Comparison of ENCODE assay signal across 18 mouse cellular contexts in genomic region chr7:63209501-63209900, GRCm38 (mm10). TPM values are rescaled to one million over a fixed set of nuclear protein-coding genes. Genes with fewer than 3 reads are reported as not detected.
A peak's percentile ranks its signal among the peaks of the same experiment; 100 is the strongest.
DNase-seq lines count a peak whose midpoint lies in the region; ATAC-seq and TF ChIP-seq lines count a peak whose summit lies in the region.
"Had no signal": no experiment of that assay in that cellular context is flagged by ENCODE, and none has a peak within 500 bp of the region (broad histone marks: within the 10 kb centered on the region; RNA-seq: fewer than 3 reads in every experiment).

No protein-coding gene starts in this region.

- peak; percentile 24 for DNase-seq in forebrain, embryonic 14.5 days (ENCODE audit: low spot score)
- DNase-seq in layer of hippocampus, adult 2 months (ENCODE audit: low spot score in 2 of 2): no peak
- DNase-seq in layer of hippocampus, postnatal 36 days: no peak
- peak; percentile 18 for DNase-seq in R1 (ENCODE audit: low read depth, low spot score)
- DNase-seq in retina, embryonic 14.5 days (ENCODE audit: low spot score): peak; percentile 26
- no peak for DNase-seq in liver
- DNase-seq: B cell, adult 2 months; cerebellum, adult 8-10 months; gastrocnemius, postnatal 14 days; heart, adult 2 months; kidney, postnatal 25 days; lung, adult 2 months; right cerebral cortex, adult 18-20 months had no signal

- no peaks in the 10 kb centered on the region for H3K27me3 ChIP-seq in forebrain, embryonic 14.5 days (replicated peaks; ENCODE audit: control insufficient read depth, insufficient read depth, low read length)
- peaks cover 10% of the 10 kb centered on the region; the same call in 1 of the 2 replicates for H3K27me3 ChIP-seq in forebrain, embryonic 12.5 days

- WGBS in forebrain, embryonic 14.5 days: 26% methylated on average over 4 of the region's 4 CpGs
- 23% methylated on average over 4 of the region's 4 CpGs for WGBS in forebrain, embryonic 12.5 days

- H3K4me2 ChIP-seq in forebrain, embryonic 14.5 days (ENCODE audit: low read length): no peak overlapping the region
- H3K4me2 ChIP-seq in forebrain, embryonic 12.5 days: no peak overlapping the region
- H3K4me2 ChIP-seq: midbrain, embryonic 15.5 days had no signal

- no peaks in the 10 kb centered on the region for H3K9me3 ChIP-seq in forebrain, embryonic 14.5 days (replicated peaks; ENCODE audit: control insufficient read depth, low read length)
- H3K9me3 ChIP-seq in forebrain, embryonic 12.5 days: no peaks in the 10 kb centered on the region
- H3K9me3 ChIP-seq: midbrain, embryonic 15.5 days had no signal

- peaks cover 6% of the 10 kb centered on the region; the same call in 1 of the 2 replicates for H3K4me1 ChIP-seq in forebrain, embryonic 14.5 days (ENCODE audit: control insufficient read depth, insufficient read depth, low read length)
- peaks cover 8% of the 10 kb centered on the region; the same call in 1 of the 2 replicates for H3K4me1 ChIP-seq in forebrain, embryonic 12.5 days

- H3K27ac ChIP-seq in forebrain, embryonic 14.5 days (ENCODE audit: low read depth, low read length): no peak overlapping the region
- H3K27ac ChIP-seq in forebrain, embryonic 12.5 days: no peak overlapping the region
- no peak overlapping the region for H3K27ac ChIP-seq in layer of hippocampus, adult 2 months
- H3K27ac ChIP-seq: heart, adult 2 months; macrophage; midbrain, embryonic 15.5 days had no signal

- no peaks in the 10 kb centered on the region for H3K36me3 ChIP-seq in forebrain, embryonic 14.5 days (ENCODE audit: control insufficient read depth, insufficient read depth, low read length)
- no peaks in the 10 kb centered on the region for H3K36me3 ChIP-seq in forebrain, embryonic 12.5 days (replicated peaks)
- H3K36me3 ChIP-seq: midbrain, embryonic 15.5 days had no signal

- no peak for ATAC-seq in forebrain, embryonic 14.5 days
- no peak for ATAC-seq in forebrain, embryonic 12.5 days (ENCODE audit: low FRiP score)
- ATAC-seq: intestine, embryonic 16.5 days; midbrain, embryonic 15.5 days had no signal

- no peak overlapping the region for H3K9ac ChIP-seq in forebrain, embryonic 14.5 days (ENCODE audit: low read length)
- H3K9ac ChIP-seq in forebrain, embryonic 12.5 days: no peak overlapping the region
- H3K9ac ChIP-seq: midbrain, embryonic 15.5 days had no signal

- H3K4me3 ChIP-seq in forebrain, embryonic 14.5 days (ENCODE audit: low read depth, low read length): no peak overlapping the region
- H3K4me3 ChIP-seq in forebrain, embryonic 12.5 days (replicated peaks): no peak overlapping the region
- H3K4me3 ChIP-seq in layer of hippocampus, adult 2 months: peak overlapping the region; percentile 13; the same call in 1 of the 2 replicates
- H3K4me3 ChIP-seq: heart, adult 2 months; midbrain, embryonic 15.5 days had no signal

- no peak for TF ChIP-seq CTCF in layer of hippocampus, adult 2 months (conservative IDR thresholded peaks at IDR 0.05)

RNA-seq across cellular contexts. Expression of gene Chrna7, which starts 2.9 kb away (rescaled TPM):
- 3.7 and 5.2 TPM in 2 replicates for polyA plus RNA-seq in forebrain, embryonic 14.5 days (2014; fragmentation: Nextera tagmentation; extraction: Ambion mirVana)
- polyA plus RNA-seq in forebrain, embryonic 12.5 days (2016; fragmentation: Nextera tagmentation; extraction: Ambion mirVana): 3.8 and 4.3 TPM in 2 replicates
- total RNA-seq in layer of hippocampus, adult 2 months (2021): 10 to 100 TPM; 41.2 to 44.1 TPM
- 10 to 100 TPM; 43.6 to 46.1 TPM for total RNA-seq in layer of hippocampus, postnatal 36 days (2021)
- total RNA-seq: heart, adult 2 months; liver, adult 2 months had no signal
- polyA plus RNA-seq: liver, adult 2 months; macrophage had no signal

Comparison
In these comparisons a context has a peak if more than half of its experiments do, and no peak if none do; other contexts are left out.
1. DNase-seq: peak in forebrain, embryonic 14.5 days (single experiment), R1 (single experiment) and retina, embryonic 14.5 days (single experiment); none in layer of hippocampus, adult 2 months (0 of 2), layer of hippocampus, postnatal 36 days (0 of 2) and liver (single experiment).